Comparison of ENCODE assay signal across 17 mouse cellular contexts in genomic region chr6:51036074-51036473, GRCm38 (mm10).
DNase-seq lines count a peak whose midpoint lies in the region; ATAC-seq and TF ChIP-seq lines count a peak whose summit lies in the region.
"Had no signal": no experiment of that assay in that cellular context is flagged by ENCODE, and none has a peak within 500 bp of the region (broad histone marks: within the 10 kb centered on the region; RNA-seq: fewer than 3 reads in every experiment).

No protein-coding gene starts in this region.

- intact Hi-C loops in left cerebral cortex, postnatal 25 days (cut with DNase I), result no loop called here

- no peak overlapping the region for H3K9ac ChIP-seq in hindbrain, embryonic 11.5 days (ENCODE audit: low read depth, low read length)
- H3K9ac ChIP-seq in hindbrain, embryonic 13.5 days, result no peak overlapping the region
- no peak overlapping the region for H3K9ac ChIP-seq in liver, postnatal 0 days (replicated peaks)
- H3K9ac ChIP-seq in liver, embryonic 12.5 days, result no peak overlapping the region
- no peak overlapping the region for H3K9ac ChIP-seq in embryonic facial prominence, embryonic 13.5 days
- no peak overlapping the region for H3K9ac ChIP-seq in stomach, postnatal 0 days (ENCODE audit: low read length)
- H3K9ac ChIP-seq: forebrain, postnatal 0 days; heart, embryonic 13.5 days; limb, embryonic 12.5 days; liver, embryonic 13.5 days; midbrain, embryonic 15.5 days had no signal

- no peak for TF ChIP-seq EP300 in liver, postnatal 0 days (IDR thresholded peaks at IDR 0.05; ENCODE audit: low read depth)
- TF ChIP-seq EP300 in stomach, postnatal 0 days (optimal IDR thresholded peaks at IDR 0.05), result no peak

- ATAC-seq in hindbrain, embryonic 11.5 days (ENCODE audit: low FRiP score), result no peak
- ATAC-seq in hindbrain, embryonic 13.5 days (ENCODE audit: low FRiP score), result no peak
- peak; percentile 72 for ATAC-seq in liver, postnatal 0 days
- no peak for ATAC-seq in liver, embryonic 12.5 days
- ATAC-seq in embryonic facial prominence, embryonic 13.5 days (ENCODE audit: insufficient number of reproducible peaks, insufficient read depth, low FRiP score, low TSS enrichment, low read depth), result no peak
- no peak for ATAC-seq in stomach, postnatal 0 days (ENCODE audit: low FRiP score, low TSS enrichment)
- ATAC-seq: forebrain, postnatal 0 days; midbrain, embryonic 15.5 days had no signal

- peak overlapping the region; percentile 42; the same call in 1 of the 2 replicates for H3K27ac ChIP-seq in hindbrain, embryonic 11.5 days (ENCODE audit: low read depth, low read length)
- no peak overlapping the region for H3K27ac ChIP-seq in hindbrain, embryonic 13.5 days
- H3K27ac ChIP-seq in liver, postnatal 0 days (ENCODE audit: low read depth), result no peak overlapping the region
- H3K27ac ChIP-seq in liver, embryonic 12.5 days, result no peak overlapping the region
- peak overlapping the region; percentile 30; the same call in 1 of the 2 replicates for H3K27ac ChIP-seq in embryonic facial prominence, embryonic 13.5 days
- H3K27ac ChIP-seq in stomach, postnatal 0 days (replicated peaks), result peak overlapping the region; percentile 45; the same call in 1 of the 2 replicates
- H3K27ac ChIP-seq: forebrain, embryonic 10.5 days; heart, embryonic 13.5 days; limb, embryonic 12.5 days; liver, embryonic 13.5 days; midbrain, embryonic 15.5 days had no signal

- TF ChIP-seq CTCF in liver, postnatal 0 days (IDR thresholded peaks at IDR 0.05; ENCODE audit: low read depth), result no peak
- TF ChIP-seq CTCF in stomach, postnatal 0 days (IDR thresholded peaks at IDR 0.05; ENCODE audit: low read depth), result no peak

- H3K4me1 ChIP-seq in hindbrain, embryonic 11.5 days (replicated peaks; ENCODE audit: control insufficient read depth, insufficient read depth, low read length), result no peaks in the 10 kb centered on the region
- peaks cover 6% of the 10 kb centered on the region for H3K4me1 ChIP-seq in hindbrain, embryonic 13.5 days (replicated peaks)
- no peaks in the 10 kb centered on the region for H3K4me1 ChIP-seq in liver, postnatal 0 days (ENCODE audit: insufficient read depth)
- H3K4me1 ChIP-seq in liver, embryonic 12.5 days, result no peaks in the 10 kb centered on the region
- peaks cover 42% of the 10 kb centered on the region for H3K4me1 ChIP-seq in embryonic facial prominence, embryonic 13.5 days
- no peaks in the 10 kb centered on the region for H3K4me1 ChIP-seq in stomach, postnatal 0 days (replicated peaks; ENCODE audit: control insufficient read depth, insufficient read depth)
- H3K4me1 ChIP-seq: liver, embryonic 13.5 days; midbrain, embryonic 15.5 days had no signal

- no peak overlapping the region for H3K4me2 ChIP-seq in hindbrain, embryonic 11.5 days (replicated peaks; ENCODE audit: low read depth, low read length)
- no peak overlapping the region for H3K4me2 ChIP-seq in hindbrain, embryonic 13.5 days
- H3K4me2 ChIP-seq in liver, postnatal 0 days (ENCODE audit: low read depth, low read length), result no peak overlapping the region
- no peak overlapping the region for H3K4me2 ChIP-seq in liver, embryonic 12.5 days
- H3K4me2 ChIP-seq in embryonic facial prominence, embryonic 13.5 days, result no peak overlapping the region
- H3K4me2 ChIP-seq in stomach, postnatal 0 days (replicated peaks; ENCODE audit: low read depth), result no peak overlapping the region
- H3K4me2 ChIP-seq: heart, embryonic 13.5 days; limb, embryonic 12.5 days; liver, embryonic 13.5 days; midbrain, embryonic 15.5 days had no signal

- no peaks in the 10 kb centered on the region for H3K27me3 ChIP-seq in hindbrain, embryonic 11.5 days (ENCODE audit: control insufficient read depth, insufficient read depth, low read length)
- no peaks in the 10 kb centered on the region for H3K27me3 ChIP-seq in hindbrain, embryonic 13.5 days
- H3K27me3 ChIP-seq in liver, postnatal 0 days (ENCODE audit: insufficient read depth, low read length), result no peaks in the 10 kb centered on the region
- no peaks in the 10 kb centered on the region for H3K27me3 ChIP-seq in liver, embryonic 12.5 days (replicated peaks)
- H3K27me3 ChIP-seq in embryonic facial prominence, embryonic 13.5 days, result no peaks in the 10 kb centered on the region
- no peaks in the 10 kb centered on the region for H3K27me3 ChIP-seq in stomach, postnatal 0 days (ENCODE audit: control insufficient read depth, insufficient read depth, low read length)
- H3K27me3 ChIP-seq: heart, embryonic 13.5 days; liver, embryonic 13.5 days; midbrain, embryonic 15.5 days had no signal

- no peak overlapping the region for H3K4me3 ChIP-seq in hindbrain, embryonic 11.5 days (ENCODE audit: low read depth, low read length)
- H3K4me3 ChIP-seq in hindbrain, embryonic 13.5 days, result no peak overlapping the region
- H3K4me3 ChIP-seq in liver, postnatal 0 days (ENCODE audit: low read depth, low read length), result no peak overlapping the region
- no peak overlapping the region for H3K4me3 ChIP-seq in liver, embryonic 12.5 days
- no peak overlapping the region for H3K4me3 ChIP-seq in embryonic facial prominence, embryonic 13.5 days
- H3K4me3 ChIP-seq in stomach, postnatal 0 days (ENCODE audit: low read depth, low read length), result no peak overlapping the region
- H3K4me3 ChIP-seq: forebrain, embryonic 10.5 days; heart, embryonic 13.5 days; limb, embryonic 12.5 days; liver, embryonic 13.5 days; midbrain, embryonic 15.5 days; myocyte had no signal

- H3K9me3 ChIP-seq in hindbrain, embryonic 11.5 days (ENCODE audit: control insufficient read depth, low read length), result no peaks in the 10 kb centered on the region
- no peaks in the 10 kb centered on the region for H3K9me3 ChIP-seq in hindbrain, embryonic 13.5 days
- H3K9me3 ChIP-seq in liver, postnatal 0 days (ENCODE audit: low read length), result no peaks in the 10 kb centered on the region
- H3K9me3 ChIP-seq in liver, embryonic 12.5 days (replicated peaks), result no peaks in the 10 kb centered on the region
- H3K9me3 ChIP-seq in embryonic facial prominence, embryonic 13.5 days, result no peaks in the 10 kb centered on the region
- no peaks in the 10 kb centered on the region for H3K9me3 ChIP-seq in stomach, postnatal 0 days (ENCODE audit: control insufficient read depth, low read length)
- H3K9me3 ChIP-seq: forebrain, embryonic 10.5 days; heart, embryonic 13.5 days; limb, embryonic 12.5 days; liver, embryonic 13.5 days; midbrain, embryonic 15.5 days had no signal

- H3K36me3 ChIP-seq in hindbrain, embryonic 11.5 days (ENCODE audit: control insufficient read depth, insufficient read depth, low read length), result no peaks in the 10 kb centered on the region
- H3K36me3 ChIP-seq in hindbrain, embryonic 13.5 days, result no peaks in the 10 kb centered on the region
- H3K36me3 ChIP-seq in liver, postnatal 0 days (replicated peaks; ENCODE audit: insufficient read depth, low read length), result no peaks in the 10 kb centered on the region
- no peaks in the 10 kb centered on the region for H3K36me3 ChIP-seq in liver, embryonic 12.5 days
- H3K36me3 ChIP-seq in embryonic facial prominence, embryonic 13.5 days, result no peaks in the 10 kb centered on the region
- H3K36me3 ChIP-seq in stomach, postnatal 0 days (ENCODE audit: control insufficient read depth, insufficient read depth, low read length), result no peaks in the 10 kb centered on the region
- H3K36me3 ChIP-seq: forebrain, embryonic 10.5 days; heart, embryonic 13.5 days; limb, embryonic 12.5 days; liver, embryonic 13.5 days; midbrain, embryonic 15.5 days had no signal

- 75% methylated on average over 4 of the region's 4 CpGs for WGBS in hindbrain, embryonic 11.5 days
- 69% methylated on average over 4 of the region's 4 CpGs for WGBS in hindbrain, embryonic 13.5 days
- WGBS in liver, postnatal 0 days (ENCODE audit: insufficient replicate concordance), result 53% methylated on average over 4 of the region's 4 CpGs
- WGBS in liver, embryonic 12.5 days (ENCODE audit: insufficient replicate concordance), result 53% methylated on average over 4 of the region's 4 CpGs
- 55% methylated on average over 4 of the region's 4 CpGs for WGBS in embryonic facial prominence, embryonic 13.5 days
- 37% methylated on average over 4 of the region's 4 CpGs for WGBS in stomach, postnatal 0 days

- no peak for DNase-seq in hindbrain, embryonic 11.5 days (ENCODE audit: low spot score)
- no peak for DNase-seq in liver, postnatal 0 days
- DNase-seq in stomach, postnatal 0 days (ENCODE audit: low spot score), result no peak
- no peak for DNase-seq in left cerebral cortex, postnatal 25 days (ENCODE audit: low spot score in 2 of 2)
- DNase-seq: cerebellum, adult 2 months; cerebellum, postnatal 36 days; forebrain, postnatal 0 days; liver, embryonic 13.5 days; right cerebral cortex, postnatal 25 days had no signal

Comparison
In these comparisons a context has a peak if more than half of its experiments do, and no peak if none do; other contexts are left out.
1. H3K27ac ChIP-seq: peak in hindbrain, embryonic 11.5 days (single experiment), embryonic facial prominence, embryonic 13.5 days (single experiment) and stomach, postnatal 0 days (single experiment); none in hindbrain, embryonic 13.5 days (single experiment), liver, postnatal 0 days (single experiment) and liver, embryonic 12.5 days (single experiment).